Mouse (Mus musculus) hindbrain, embryonic 11.5 days (tissue): ENCODE results near the gene Vps50. TPM values are rescaled to one million over a fixed set of nuclear protein-coding genes. Genes with fewer than 3 reads are reported as not detected.

Source experiments
- ATAC-seq: fragments of 200-750 bp; cut with Nextera tagmentation; 2 replicates; pipeline ENCODE4 v1.8.0; 2017; ENCODE audit warnings: mild to moderate bottlenecking, moderate TSS enrichment, moderate library complexity; ENCODE audit not compliant: low FRiP score
- DNase-seq: peaks from one replicate; pipeline ENCODE4 v3.0.0-alpha.2; 2015; ENCODE audit warnings: low spot score
- H3K27ac ChIP-seq: fragments of 300-500 bp; sonication (generic); 2 replicates; pipeline ENCODE4 v1.5.1; 2014; ENCODE audit warnings: mild to moderate bottlenecking, low read depth, low read length
- H3K27me3 ChIP-seq: fragments of 300-500 bp; sonication (generic); 2 replicates; pipeline ENCODE4 v1.6.1; 2014; ENCODE audit warnings: mild to moderate bottlenecking, low read length, moderate library complexity, mixed read lengths; ENCODE audit not compliant: control insufficient read depth, insufficient read depth
- H3K36me3 ChIP-seq: fragments of 300-500 bp; sonication (generic); 2 replicates; pipeline ENCODE4 v1.6.1; 2014; ENCODE audit warnings: mild to moderate bottlenecking, low read length, moderate library complexity, mixed read lengths; ENCODE audit not compliant: control insufficient read depth, insufficient read depth
- H3K4me1 ChIP-seq: fragments of 300-500 bp; sonication (generic); replicated peaks from 2 replicates; pipeline ENCODE4 v1.6.1; 2014; ENCODE audit warnings: low read length, mixed read lengths; ENCODE audit not compliant: control insufficient read depth, insufficient read depth
- H3K4me2 ChIP-seq: fragments of 300-500 bp; sonication (generic); replicated peaks from 2 replicates; pipeline ENCODE4 v1.6.1; 2014; ENCODE audit warnings: mild to moderate bottlenecking, low read depth, low read length
- H3K4me3 ChIP-seq: fragments of 300-500 bp; sonication (generic); 2 replicates; pipeline ENCODE4 v1.5.1; 2014; ENCODE audit warnings: low read depth, low read length
- H3K9ac ChIP-seq: fragments of 300-500 bp; sonication (generic); 2 replicates; pipeline ENCODE4 v1.6.1; 2014; ENCODE audit warnings: low read depth, low read length
- H3K9me3 ChIP-seq: fragments of 300-500 bp; sonication (generic); 2 replicates; pipeline ENCODE4 v1.6.1; 2016; ENCODE audit warnings: low read length; ENCODE audit not compliant: control insufficient read depth
- WGBS: fragments of 180-500 bp; shearing (Covaris S2); extraction: QIAGEN DNeasy Blood & Tissue Kit; methylation state at CpG from one replicate; pipeline ENCODE4 v1.1.7; 2014; 5-methylcytosine and 5-hydroxymethylcytosine counted together
- polyA plus RNA-seq: library from polyadenylated mRNA; unstranded; fragments of >200 nt; fragmentation: Nextera tagmentation; extraction: Ambion mirVana; gene quantifications from 2 replicates; pipeline ENCODE4 v1.2.1, GENCODE M21; 2014

The Vps50 gene
- polyA plus RNA-seq, 1 experiment from 2014 or later: 39.5 TPM

GRCm38 (mm10) chr6:3509782-3510181 lies 11.6 kb downstream of the Vps50 start:
- no peak overlapping the region for H3K4me2 ChIP-seq
- H3K9me3 ChIP-seq: no peaks in the 10 kb centered on the region
- ATAC-seq: peak; percentile 52
- H3K4me1 ChIP-seq: no peaks in the 10 kb centered on the region
- WGBS: 29% methylated on average over 2 of the region's 2 CpGs
- H3K27ac ChIP-seq: no peak overlapping the region
- H3K4me3 ChIP-seq: no peak overlapping the region
- H3K27me3 ChIP-seq: no peaks in the 10 kb centered on the region
- H3K9ac ChIP-seq: no peak overlapping the region
- DNase-seq: peak; percentile 50
- H3K36me3 ChIP-seq: no peaks in the 10 kb centered on the region

DNA sequence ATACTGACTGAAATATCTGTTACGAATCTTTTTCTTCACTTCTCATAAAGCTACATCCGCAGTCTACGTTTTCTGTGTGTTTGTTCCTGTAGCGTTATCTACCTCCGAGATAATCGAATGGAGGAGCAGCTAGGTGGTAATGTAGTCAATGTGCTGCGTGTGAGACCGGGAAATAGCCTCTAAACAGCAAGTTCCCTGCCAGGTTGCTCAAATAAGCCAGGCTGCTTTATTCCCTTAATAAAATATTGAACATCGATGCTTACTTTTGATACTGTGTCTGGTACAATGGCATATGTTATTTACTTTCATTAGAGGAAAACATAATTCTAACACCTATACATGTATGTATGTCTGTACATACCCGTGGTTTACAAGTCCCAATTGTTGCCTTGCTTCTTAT lies 12.9 kb downstream of the Vps50 start:
- no peaks in the 10 kb centered on the region for H3K27me3 ChIP-seq
- peak; percentile 17 for DNase-seq
- 0 out of 2 replicates have a peak overlapping the region, but pooled peaks have one; percentile 21 for H3K9ac ChIP-seq
- no peak for ATAC-seq
- H3K4me2 ChIP-seq: no peak overlapping the region
- WGBS: 80% methylated on average over 10 of the region's 10 CpGs
- no peak overlapping the region for H3K4me3 ChIP-seq
- no peaks in the 10 kb centered on the region for H3K36me3 ChIP-seq
- no peaks in the 10 kb centered on the region for H3K4me1 ChIP-seq
- no peaks in the 10 kb centered on the region for H3K9me3 ChIP-seq
- no peak overlapping the region for H3K27ac ChIP-seq

GRCm38 (mm10) chr6:3511612-3512011 lies 13.4 kb downstream of the Vps50 start:
- DNase-seq (peak; percentile 44), ATAC-seq (peak; percentile 76)
- H3K9me3 ChIP-seq: no peaks in the 10 kb centered on the region
- no peak overlapping the region for H3K4me3 ChIP-seq
- no peaks in the 10 kb centered on the region for H3K36me3 ChIP-seq
- 32% methylated on average over 11 of the region's 11 CpGs for WGBS
- H3K27ac ChIP-seq: peak overlapping the region; percentile 74
- no peaks in the 10 kb centered on the region for H3K27me3 ChIP-seq
- no peaks in the 10 kb centered on the region for H3K4me1 ChIP-seq
- peak overlapping the region; percentile 42; the same call in 1 of the 2 replicates for H3K9ac ChIP-seq
- H3K4me2 ChIP-seq: peak overlapping the region; percentile 17; the same call in 1 of the 2 replicates

GRCm38 (mm10) chr6:3512611-3513010 lies 14.4 kb downstream of the Vps50 start:
- no peak overlapping the region for H3K27ac ChIP-seq
- peak; percentile 58; the same call in 1 of the 2 replicates for ATAC-seq
- no peak overlapping the region for H3K4me2 ChIP-seq
- 48% methylated on average over 3 of the region's 3 CpGs for WGBS
- no peaks in the 10 kb centered on the region for H3K4me1 ChIP-seq
- no peaks in the 10 kb centered on the region for H3K9me3 ChIP-seq
- H3K36me3 ChIP-seq: no peaks in the 10 kb centered on the region
- no peaks in the 10 kb centered on the region for H3K27me3 ChIP-seq
- H3K9ac ChIP-seq: no peak overlapping the region
- DNase-seq: peak; percentile 19
- no peak overlapping the region for H3K4me3 ChIP-seq

- Histone ChIP-seq H3K27ac (no peak overlapping the region), H3K27me3 (no peaks in the 10 kb centered on the region), H3K4me1 (no peaks in the 10 kb centered on the region), H3K36me3 (no peaks in the 10 kb centered on the region), H3K4me3 (no peak overlapping the region), H3K9ac (no peak overlapping the region), H3K9me3 (no peaks in the 10 kb centered on the region), H3K4me2 (no peak overlapping the region)
- DNase-seq: no peak
- ATAC-seq: no peak
- WGBS: 95% methylated on average over 4 of the region's 4 CpGs
Observed at GRCm38 (mm10) chr6:3528198-3528597, 30.0 kb downstream of the Vps50 start.

- ATAC-seq: no peak
- no peaks in the 10 kb centered on the region for H3K27me3 ChIP-seq
- no peak overlapping the region for H3K9ac ChIP-seq
- no peaks in the 10 kb centered on the region for H3K36me3 ChIP-seq
- no peak overlapping the region for H3K4me2 ChIP-seq
- peak; percentile 10 for DNase-seq
- no peaks in the 10 kb centered on the region for H3K4me1 ChIP-seq
- no peak overlapping the region for H3K27ac ChIP-seq
- 22% methylated on average over 5 of the region's 5 CpGs for WGBS
- no peaks in the 10 kb centered on the region for H3K9me3 ChIP-seq
- H3K4me3 ChIP-seq: no peak overlapping the region
Observed at GRCm38 (mm10) chr6:3531445-3531844, 33.3 kb downstream of the Vps50 start.

DNA sequence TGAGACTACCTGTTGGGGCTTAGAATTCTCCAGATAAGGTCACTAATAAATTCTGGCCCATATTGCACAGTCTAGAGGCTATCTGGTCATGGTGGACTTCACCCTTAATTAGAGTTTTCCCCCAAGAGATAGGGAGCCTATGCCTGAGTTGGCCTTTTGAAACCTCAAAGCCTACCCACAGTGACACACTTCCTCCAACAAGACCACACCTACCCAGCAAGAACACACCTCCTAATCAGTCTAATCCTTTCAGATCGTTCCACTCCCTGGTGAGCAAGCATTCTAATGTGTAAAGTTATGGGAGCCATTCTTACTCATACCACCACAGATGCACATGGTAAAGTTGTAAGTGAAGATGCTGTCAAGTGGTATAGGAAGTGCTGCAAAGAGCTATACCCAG lies 37.9 kb downstream of the Vps50 start:
- H3K9ac ChIP-seq: no peak overlapping the region
- H3K36me3 ChIP-seq: no peaks in the 10 kb centered on the region
- WGBS: 88% methylated on average over 1 of the region's 1 CpGs
- ATAC-seq: no peak
- H3K27ac ChIP-seq: no peak overlapping the region
- no peak overlapping the region for H3K4me2 ChIP-seq
- DNase-seq: no peak
- no peak overlapping the region for H3K4me3 ChIP-seq
- no peaks in the 10 kb centered on the region for H3K9me3 ChIP-seq
- H3K4me1 ChIP-seq: no peaks in the 10 kb centered on the region
- H3K27me3 ChIP-seq: no peaks in the 10 kb centered on the region

- H3K4me1 ChIP-seq: no peaks in the 10 kb centered on the region
- no peaks in the 10 kb centered on the region for H3K9me3 ChIP-seq
- H3K4me3 ChIP-seq: no peak overlapping the region
- DNase-seq (no peak), ATAC-seq (no peak)
- H3K27me3 ChIP-seq: no peaks in the 10 kb centered on the region
- WGBS: 92% methylated on average over 2 of the region's 2 CpGs
- H3K36me3 ChIP-seq: no peaks in the 10 kb centered on the region
- H3K27ac ChIP-seq: no peak overlapping the region
- H3K4me2 ChIP-seq: no peak overlapping the region
- H3K9ac ChIP-seq: no peak overlapping the region
Observed at GRCm38 (mm10) chr6:3539470-3539869, 41.3 kb downstream of the Vps50 start.

DNA sequence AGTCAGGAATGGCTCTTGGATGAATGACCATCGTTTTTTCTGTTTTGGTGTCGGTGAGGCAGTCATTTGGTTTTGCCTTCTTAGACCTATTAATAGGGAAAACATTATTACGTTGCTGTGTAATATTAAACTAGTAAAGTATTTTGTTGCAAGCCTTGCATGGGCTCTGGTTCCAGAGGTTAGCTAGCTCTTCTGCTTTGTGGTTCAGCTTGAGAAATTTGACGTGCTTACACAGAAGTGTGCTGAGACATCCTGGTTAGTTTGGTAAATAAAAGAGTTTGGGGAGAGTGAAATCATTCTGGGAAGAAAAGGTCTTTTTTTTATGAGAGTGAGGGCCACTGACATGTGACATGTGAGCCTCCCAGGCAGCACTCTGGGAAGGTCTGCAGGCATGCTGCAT lies 45.7 kb downstream of the Vps50 start:
- DNase-seq (no peak), ATAC-seq (no peak)
- H3K4me1 ChIP-seq: no peaks in the 10 kb centered on the region
- no peaks in the 10 kb centered on the region for H3K36me3 ChIP-seq
- no peaks in the 10 kb centered on the region for H3K9me3 ChIP-seq
- no peak overlapping the region for H3K4me2 ChIP-seq
- no peak overlapping the region for H3K9ac ChIP-seq
- no peaks in the 10 kb centered on the region for H3K27me3 ChIP-seq
- no peak overlapping the region for H3K4me3 ChIP-seq
- H3K27ac ChIP-seq: no peak overlapping the region
- 90% methylated on average over 4 of the region's 4 CpGs for WGBS
